Mouse (Mus musculus): ENCODE results near the gene Eif4g3.

DNA sequence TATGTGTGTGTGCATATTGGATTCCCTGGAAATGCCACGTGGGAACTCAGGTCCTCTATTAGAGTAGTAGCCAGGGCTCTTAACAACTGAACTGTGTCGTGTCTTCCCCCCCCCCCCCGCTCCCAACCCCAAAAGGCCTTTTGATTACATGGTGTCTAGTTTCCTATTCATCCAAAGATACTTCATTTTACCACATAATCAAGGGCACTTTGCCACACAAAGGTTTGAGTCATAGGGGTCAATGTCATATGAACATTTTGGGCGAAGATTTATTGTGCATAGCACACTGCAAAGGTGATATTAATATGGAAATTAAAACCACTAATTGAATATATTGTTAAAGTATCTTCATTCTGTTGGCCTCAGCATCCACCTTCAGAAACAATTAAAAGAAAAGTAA is 144.5 kb downstream of the Eif4g3 start:
- no peak for TF ChIP-seq CTCF (IDR thresholded peaks at IDR 0.05; ENCODE audit: borderline replicate concordance, control insufficient read depth, extremely low read depth, insufficient read depth, low read length, poor library complexity)
- no peak for TF ChIP-seq POLR2A (IDR thresholded peaks at IDR 0.05; ENCODE audit: control insufficient read depth, extremely low read depth, insufficient read depth, low read length, poor library complexity)

Data from thymus, adult 2 months (tissue).